Mouse (Mus musculus): Measurements from ENCODE around the gene Acta1. TPM values are rescaled to one million over a fixed set of nuclear protein-coding genes. Genes with fewer than 3 reads are reported as not detected.

Gene Acta1
- polyA plus RNA-seq, 1 experiment from 2014 or later: 7.6 TPM

DNA sequence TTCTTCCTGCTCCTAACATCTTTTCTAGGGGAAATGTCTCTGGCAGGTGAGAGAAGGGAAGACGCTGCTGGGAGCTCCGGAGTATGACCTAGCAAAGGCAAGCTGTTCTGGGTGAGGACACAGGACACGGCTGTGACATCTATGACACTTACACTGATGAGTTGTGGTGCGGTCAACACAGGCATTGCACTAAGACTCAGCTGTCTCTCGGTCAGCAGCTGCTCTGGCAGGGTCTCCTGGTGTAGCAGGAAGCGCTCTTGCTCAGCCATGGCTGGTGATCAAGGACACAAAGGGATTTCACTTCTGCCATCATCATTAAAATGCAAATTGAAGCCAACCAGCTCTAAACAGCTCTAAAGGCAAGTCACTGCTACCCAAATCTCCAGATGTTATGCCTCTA is 13.1 kb upstream of the Acta1 start:
- H3K9ac ChIP-seq (ENCODE audit: low read depth, low read length): no peak overlapping the region
- H3K4me1 ChIP-seq (replicated peaks; ENCODE audit: control insufficient read depth, insufficient read depth, low read length): no peaks in the 10 kb centered on the region
- 93% methylated on average over 6 of the region's 6 CpGs for WGBS
- peaks cover 63% of the 10 kb centered on the region for H3K36me3 ChIP-seq (ENCODE audit: control insufficient read depth, insufficient read depth)
- no peak for TF ChIP-seq CTCF (IDR thresholded peaks at IDR 0.05; ENCODE audit: low read depth)
- no peak overlapping the region for H3K27ac ChIP-seq (ENCODE audit: low read depth, low read length)
- H3K27me3 ChIP-seq (replicated peaks; ENCODE audit: control insufficient read depth, insufficient read depth, low read length): no peaks in the 10 kb centered on the region
- no peaks in the 10 kb centered on the region for H3K9me3 ChIP-seq (ENCODE audit: control insufficient read depth)
- no peak overlapping the region for H3K4me3 ChIP-seq (ENCODE audit: low read depth, low read length)
- H3K4me2 ChIP-seq (replicated peaks; ENCODE audit: low read depth): no peak overlapping the region
- no peak for ATAC-seq

DNA sequence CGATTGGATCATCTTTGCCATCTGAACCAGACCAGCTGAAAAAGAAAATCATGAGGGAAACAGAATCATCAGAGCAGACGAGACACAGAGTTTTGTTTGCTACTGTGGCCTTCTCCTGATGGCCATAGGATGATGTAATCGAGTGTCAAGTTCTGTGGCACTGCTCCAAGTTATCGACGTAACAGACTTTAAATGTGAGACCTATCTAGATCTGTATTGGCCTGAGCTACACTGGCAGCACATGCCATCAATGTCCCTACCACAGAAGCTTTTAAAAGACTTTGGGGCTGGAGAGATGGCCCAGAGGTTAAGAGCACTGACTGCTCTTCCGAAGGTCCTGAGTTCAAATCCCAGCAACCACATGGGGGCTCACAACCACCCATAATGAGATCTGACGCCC is 8.1 kb upstream of the Acta1 start:
- ATAC-seq: no peak
- Histone ChIP-seq H3K4me1 (replicated peaks; ENCODE audit: control insufficient read depth, insufficient read depth, low read length) (no peaks in the 10 kb centered on the region), H3K36me3 (ENCODE audit: control insufficient read depth, insufficient read depth) (peaks cover 49% of the 10 kb centered on the region), H3K9me3 (ENCODE audit: control insufficient read depth) (no peaks in the 10 kb centered on the region), H3K4me2 (replicated peaks; ENCODE audit: low read depth) (no peak overlapping the region), H3K9ac (ENCODE audit: low read depth, low read length) (no peak overlapping the region), H3K4me3 (ENCODE audit: low read depth, low read length) (no peak overlapping the region), H3K27ac (ENCODE audit: low read depth, low read length) (no peak overlapping the region), H3K27me3 (replicated peaks; ENCODE audit: control insufficient read depth, insufficient read depth, low read length) (no peaks in the 10 kb centered on the region)
- WGBS: 83% methylated on average over 7 of the region's 7 CpGs
- TF ChIP-seq CTCF (IDR thresholded peaks at IDR 0.05; ENCODE audit: low read depth): 0 out of 2 replicates have a peak, but pooled peaks have one; percentile 3

- 86% methylated on average over 7 of the region's 7 CpGs for WGBS
- Histone ChIP-seq H3K27me3 (replicated peaks; ENCODE audit: control insufficient read depth, insufficient read depth, low read length) (peaks cover 3% of the 10 kb centered on the region), H3K36me3 (ENCODE audit: control insufficient read depth, insufficient read depth) (peaks cover 25% of the 10 kb centered on the region), H3K9ac (ENCODE audit: low read depth, low read length) (no peak overlapping the region), H3K4me1 (replicated peaks; ENCODE audit: control insufficient read depth, insufficient read depth, low read length) (no peaks in the 10 kb centered on the region), H3K4me3 (ENCODE audit: low read depth, low read length) (no peak overlapping the region), H3K27ac (ENCODE audit: low read depth, low read length) (no peak overlapping the region), H3K4me2 (replicated peaks; ENCODE audit: low read depth) (no peak overlapping the region), H3K9me3 (ENCODE audit: control insufficient read depth) (no peaks in the 10 kb centered on the region)
- no peak for ATAC-seq
- no peak for TF ChIP-seq CTCF (IDR thresholded peaks at IDR 0.05; ENCODE audit: low read depth)
Measured at GRCm38 (mm10) chr8:123899366-123899765, 4.8 kb upstream of the Acta1 start.

GRCm38 (mm10) chr8:123898576-123898975 is 4.0 kb upstream of the Acta1 start:
- no peak for ATAC-seq
- no peak overlapping the region for H3K9ac ChIP-seq (ENCODE audit: low read depth, low read length)

DNA sequence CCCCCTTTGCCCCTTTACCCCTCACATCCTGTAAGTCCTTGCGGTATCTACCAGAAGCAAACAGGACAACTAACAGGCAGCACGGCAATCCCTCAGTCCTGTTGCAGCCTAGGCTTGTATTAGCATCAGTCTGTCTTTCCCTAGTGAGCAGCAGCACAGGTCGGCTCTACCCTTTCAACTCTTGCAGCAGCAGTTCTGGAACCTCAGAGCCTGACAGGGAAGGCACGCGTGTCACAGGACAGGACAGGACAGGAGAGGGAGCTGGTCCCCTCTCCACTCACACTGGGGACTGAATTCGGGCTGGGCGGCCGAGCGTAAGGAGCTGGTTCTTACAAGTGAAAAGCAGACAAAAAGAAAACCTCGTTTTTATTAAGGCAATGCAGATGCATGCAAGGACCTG is 2.2 kb upstream of the Acta1 start:
- 46% methylated on average over 10 of the region's 10 CpGs for WGBS
- Histone ChIP-seq H3K9ac (ENCODE audit: low read depth, low read length) (no peak overlapping the region), H3K27ac (ENCODE audit: low read depth, low read length) (peak overlapping the region; percentile 35; the same call in 1 of the 2 replicates), H3K4me3 (ENCODE audit: low read depth, low read length) (no peak overlapping the region), H3K36me3 (ENCODE audit: control insufficient read depth, insufficient read depth) (peaks cover 12% of the 10 kb centered on the region), H3K9me3 (ENCODE audit: control insufficient read depth) (no peaks in the 10 kb centered on the region), H3K4me1 (replicated peaks; ENCODE audit: control insufficient read depth, insufficient read depth, low read length) (no peaks in the 10 kb centered on the region), H3K4me2 (replicated peaks; ENCODE audit: low read depth) (peak overlapping the region; percentile 51), H3K27me3 (replicated peaks; ENCODE audit: control insufficient read depth, insufficient read depth, low read length) (peaks cover 29% of the 10 kb centered on the region)
- TF ChIP-seq CTCF (IDR thresholded peaks at IDR 0.05; ENCODE audit: low read depth): no peak
- peak; percentile 32 for ATAC-seq

More at GRCm38 (mm10) chr8:123898576-123898975, 4.0 kb upstream of the Acta1 start:
- H3K36me3 ChIP-seq (ENCODE audit: control insufficient read depth, insufficient read depth): peaks cover 17% of the 10 kb centered on the region
- no peak overlapping the region for H3K4me3 ChIP-seq (ENCODE audit: low read depth, low read length)
- no peaks in the 10 kb centered on the region for H3K4me1 ChIP-seq (replicated peaks; ENCODE audit: control insufficient read depth, insufficient read depth, low read length)
- no peaks in the 10 kb centered on the region for H3K9me3 ChIP-seq (ENCODE audit: control insufficient read depth)
- no peak overlapping the region for H3K4me2 ChIP-seq (replicated peaks; ENCODE audit: low read depth)
- no peak overlapping the region for H3K27ac ChIP-seq (ENCODE audit: low read depth, low read length)
- WGBS: 93% methylated on average over 5 of the region's 5 CpGs
- TF ChIP-seq CTCF (IDR thresholded peaks at IDR 0.05; ENCODE audit: low read depth): no peak
- peaks cover 11% of the 10 kb centered on the region for H3K27me3 ChIP-seq (replicated peaks; ENCODE audit: control insufficient read depth, insufficient read depth, low read length)

GRCm38 (mm10) chr8:123896366-123896761 is 1.8 kb upstream of the Acta1 start:
- WGBS: 27% methylated on average over 14 of the region's 14 CpGs
- H3K27ac ChIP-seq (ENCODE audit: low read depth, low read length): peak overlapping the region; percentile 35; the same call in 1 of the 2 replicates
- ATAC-seq: peak; percentile 65
- H3K9ac ChIP-seq (ENCODE audit: low read depth, low read length): no peak overlapping the region
- H3K4me2 ChIP-seq (replicated peaks; ENCODE audit: low read depth): peak overlapping the region; percentile 51
- no peaks in the 10 kb centered on the region for H3K4me1 ChIP-seq (replicated peaks; ENCODE audit: control insufficient read depth, insufficient read depth, low read length)
- peaks cover 33% of the 10 kb centered on the region for H3K27me3 ChIP-seq (replicated peaks; ENCODE audit: control insufficient read depth, insufficient read depth, low read length)
- no peak overlapping the region for H3K4me3 ChIP-seq (ENCODE audit: low read depth, low read length)
- no peaks in the 10 kb centered on the region for H3K9me3 ChIP-seq (ENCODE audit: control insufficient read depth)
- TF ChIP-seq CTCF (IDR thresholded peaks at IDR 0.05; ENCODE audit: low read depth): no peak
- H3K36me3 ChIP-seq (ENCODE audit: control insufficient read depth, insufficient read depth): peaks cover 8% of the 10 kb centered on the region
